Mouse (Mus musculus): ENCODE results near the gene Slc25a41. TPM values are rescaled to one million over a fixed set of nuclear protein-coding genes. Genes with fewer than 3 reads are reported as not detected.

The Slc25a41 gene
- total RNA-seq, 2 experiments from 2014 or later: not detected

DNA sequence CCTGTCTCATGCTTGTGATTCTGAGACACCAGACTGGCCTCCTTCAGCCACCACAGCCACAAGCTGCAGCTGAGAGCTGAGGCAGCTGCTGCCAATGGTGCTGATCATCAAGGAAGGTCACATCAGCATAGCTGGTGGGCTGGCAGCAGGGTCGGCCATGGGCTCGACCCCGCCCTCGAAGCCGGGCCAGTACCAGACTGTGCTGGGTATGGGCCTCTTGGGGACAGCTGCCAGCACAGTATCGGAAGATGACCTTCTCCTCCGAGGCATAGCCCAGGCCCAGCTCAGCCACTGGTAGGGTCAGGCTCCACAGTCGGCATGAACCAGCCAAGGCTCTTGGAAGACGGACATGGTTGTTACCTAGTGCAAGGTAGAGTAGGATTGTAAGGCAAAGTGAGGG, 42.0 kb downstream of the Slc25a41 start:
- intact Hi-C loops (cut with DNase I): loop anchor here (5.0 to 10.0 kb wide), 2 partner anchors 245 to 333 kb away; partner anchors contain the start of genes Gpr108 and Trip10
- DNase-seq: no peak

GRCm38 (mm10) chr17:56997029-56997667, 44.3 kb downstream of the Slc25a41 start, which contains the start of gene Alkbh7:
Alkbh7 (plus strand) TSS chr17:56997339.
- DNase-seq: peak; percentile 97 to 98
- intact Hi-C loops (cut with DNase I): loop anchor here (1.0 to 10.0 kb wide), 4 partner anchors 100 to 335 kb away; partner anchors contain the start of genes Gpr108 and Trip10

DNA sequence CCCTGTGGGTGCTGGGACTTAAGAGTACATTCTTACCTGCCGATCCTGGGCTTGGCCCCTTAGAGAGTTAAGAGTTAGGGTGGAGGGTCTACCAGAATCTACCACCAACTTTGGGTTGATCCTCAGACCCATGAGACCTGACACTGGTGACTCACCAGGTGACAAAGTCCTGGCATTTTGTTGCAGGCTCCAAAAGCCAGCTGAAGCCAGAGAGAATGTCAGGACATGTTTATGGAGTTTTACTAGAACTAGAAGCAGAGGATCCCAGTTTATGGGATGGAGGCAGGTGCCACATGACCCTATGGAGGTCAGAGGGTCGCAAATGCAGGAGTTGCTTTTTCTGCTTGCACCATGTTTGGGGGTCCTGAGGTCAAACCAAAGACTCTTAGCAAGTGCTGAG, 44.9 kb downstream of the Slc25a41 start:
- intact Hi-C loops (cut with DNase I): loop anchor here (2.0 to 10.0 kb wide), 3 partner anchors 100 to 336 kb away; partner anchors contain the start of genes Gpr108 and Trip10
- DNase-seq: no peak

GRCm38 (mm10) chr17:56995046-56995445, 46.4 kb downstream of the Slc25a41 start:
- intact Hi-C loops (cut with DNase I): loop anchor here (5.0 to 10.0 kb wide), 2 partner anchors 250 to 337 kb away; partner anchors contain the start of genes Gpr108 and Trip10

GRCm38 (mm10) chr17:56990966-56991365, 50.5 kb downstream of the Slc25a41 start:
- DNase-seq: no peak
- intact Hi-C loops (cut with DNase I): loop anchor here (2.0 to 10.0 kb wide), 2 partner anchors 254 to 286 kb away; partner anchors contain the start of genes Gpr108 and Trip10

More at GRCm38 (mm10) chr17:56995046-56995445, 46.4 kb downstream of the Slc25a41 start:
- no peak for DNase-seq

GRCm38 (mm10) chr17:56990115-56990746, 51.2 kb downstream of the Slc25a41 start, which contains the start of gene Clpp:
Clpp (plus strand) TSS chr17:56990305.
- DNase-seq: peak; percentile 97 to 98

GRCm38 (mm10) chr17:56989467-56990114, 51.9 kb downstream of the Slc25a41 start:
- DNase-seq: no peak
- intact Hi-C loops (cut with DNase I): loop anchor here (2.0 to 10.0 kb wide), 3 partner anchors 57 to 287 kb away; partner anchors contain the start of genes Gpr108 and Trip10

More at GRCm38 (mm10) chr17:56990115-56990746, 51.2 kb downstream of the Slc25a41 start, which contains the start of gene Clpp:
- intact Hi-C loops (cut with DNase I): loop anchor here (2.0 to 10.0 kb wide), 2 partner anchors 255 to 287 kb away; partner anchors contain the start of genes Gpr108 and Trip10

- intact Hi-C loops (cut with DNase I): loop anchor here (5.0 kb wide), 1 partner anchor 57 kb away; no protein-coding TSS in a partner anchor
- no peak for DNase-seq
These were observed 52.5 kb downstream of the Slc25a41 start for GRCm38 (mm10) chr17:56988921-56989430.

DNA sequence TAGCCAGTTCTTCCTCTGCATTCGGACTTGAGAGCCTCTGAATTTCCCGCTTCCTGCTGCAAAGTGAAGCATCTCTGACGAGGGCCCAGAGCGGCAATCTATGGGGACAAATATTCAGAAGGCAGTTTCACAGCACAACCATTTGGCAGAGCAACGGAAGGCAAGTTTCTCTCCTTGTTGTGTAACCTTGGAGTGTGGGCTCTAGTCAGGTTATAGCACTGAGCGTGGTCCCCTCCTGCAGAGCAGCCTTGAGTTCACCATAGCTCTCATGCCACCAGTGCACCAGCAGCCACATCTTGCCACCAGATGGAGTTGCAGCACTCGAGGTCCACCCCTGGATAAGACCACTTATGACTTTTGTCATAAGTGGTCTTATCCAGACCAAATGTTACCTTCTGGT, 53.0 kb downstream of the Slc25a41 start:
- DNase-seq: no peak
- intact Hi-C loops (cut with DNase I): loop anchor here (5.0 kb wide), 1 partner anchor 56 kb away; no protein-coding TSS in a partner anchor

DNA sequence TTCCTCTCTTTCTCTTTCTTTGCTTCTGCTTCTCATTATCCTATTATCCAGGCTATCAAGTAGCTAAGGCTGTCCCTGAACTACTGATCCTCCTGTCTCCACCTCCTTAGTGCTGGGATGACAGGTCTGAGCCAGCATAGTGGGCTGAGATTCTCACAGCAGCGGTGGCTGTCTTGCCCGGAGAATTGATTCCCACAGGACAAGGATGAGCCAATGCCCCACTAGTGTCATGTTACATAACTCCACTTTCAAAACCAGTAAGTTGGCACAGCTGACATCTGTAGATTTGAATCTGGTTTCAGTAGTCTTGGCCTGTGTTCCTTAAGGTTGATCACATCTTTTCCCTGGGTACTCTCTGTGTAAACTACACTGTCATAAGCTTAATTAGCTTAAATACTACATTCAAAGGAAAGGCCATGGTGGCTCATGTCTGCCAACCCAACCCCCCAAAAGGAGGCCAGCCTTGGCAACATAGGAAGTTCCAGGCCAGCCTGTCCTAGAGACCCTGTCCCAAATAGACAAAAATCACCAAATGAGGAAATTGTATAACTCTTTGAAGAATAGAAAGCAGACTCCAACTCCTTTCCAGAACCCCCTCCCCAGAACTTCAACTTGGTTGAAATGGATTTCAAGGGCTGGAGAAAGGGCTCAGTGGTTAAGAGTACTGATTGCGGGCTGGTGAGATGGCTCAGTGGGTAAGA, 55.2 kb downstream of the Slc25a41 start:
- intact Hi-C loops (cut with DNase I): loop anchor here (5.0 kb wide), 1 partner anchor 54 kb away; no protein-coding TSS in a partner anchor
- DNase-seq: no peak

GRCm38 (mm10) chr17:56985656-56986055, 55.8 kb downstream of the Slc25a41 start:
- DNase-seq: no peak
- intact Hi-C loops (cut with DNase I): loop anchor here (5.0 kb wide), 1 partner anchor 53 kb away; no protein-coding TSS in a partner anchor

DNA sequence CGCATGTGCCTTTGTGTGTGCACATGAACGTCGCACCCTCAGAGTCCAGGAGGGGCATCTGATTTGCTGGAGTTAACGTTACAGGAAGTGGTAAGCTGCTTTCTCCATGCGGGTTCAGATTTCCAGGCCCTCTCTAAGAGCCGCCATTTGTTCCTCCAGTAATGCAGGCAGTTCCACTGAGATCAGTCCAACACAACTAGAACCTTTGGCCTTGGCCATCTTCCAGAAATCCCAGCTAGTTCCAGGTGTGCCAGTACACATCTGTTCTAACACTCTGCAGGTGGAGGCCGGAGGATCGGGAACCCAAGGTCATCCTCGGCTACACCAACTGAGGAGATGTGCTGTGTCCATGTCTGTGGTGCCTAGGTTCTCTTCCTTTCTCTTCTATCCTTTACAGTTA, 56.6 kb downstream of the Slc25a41 start:
- intact Hi-C loops (cut with DNase I): loop anchor here (5.0 kb wide), 1 partner anchor 53 kb away; no protein-coding TSS in a partner anchor
- DNase-seq: no peak

Other genes starting within 250 kb of the Slc25a41 start
- gene Rfx2, start 210.6 kb downstream of the Slc25a41 start, total RNA-seq (2021): 10 to 100 TPM in 1 of 2 experiments, 1 to 10 TPM in 1; 6.5 to 10.5 TPM
- not detected for gene Acsbg2, start 167.2 kb downstream of the Slc25a41 start, total RNA-seq (2021)
- under 1 TPM; 0.10 to 0.12 TPM for gene 1700061G19Rik, start 166.2 kb downstream of the Slc25a41 start, total RNA-seq (2021)
- 10 to 100 TPM; 28.3 to 30.8 TPM for gene Mllt1, start 106.2 kb downstream of the Slc25a41 start, total RNA-seq (2021)
- not detected for gene Acer1, start 59.5 kb downstream of the Slc25a41 start, total RNA-seq (2021)
- 10 to 100 TPM; 60.1 to 60.6 TPM for gene Clpp, start 51.3 kb downstream of the Slc25a41 start, total RNA-seq (2021)
- gene Alkbh7, start 44.3 kb downstream of the Slc25a41 start, total RNA-seq (2021): 10 to 100 TPM; 46.7 to 50.4 TPM
- gene Pspn, start 41.6 kb downstream of the Slc25a41 start, total RNA-seq (2021): not detected
- gene Gtf2f1, start 30.4 kb downstream of the Slc25a41 start, total RNA-seq (2021): 10 to 100 TPM; 29.0 to 30.0 TPM
- not detected for gene Gm17949, start 30.2 kb downstream of the Slc25a41 start, total RNA-seq (2021)
- 10 to 100 TPM; 81.4 to 83.4 TPM for gene Khsrp, start 10.1 kb downstream of the Slc25a41 start, total RNA-seq (2021)
- under 1 TPM; 0.35 to 0.57 TPM for gene Crb3, start 17.5 kb upstream of the Slc25a41 start, total RNA-seq (2021)
- gene Slc25a23, start 18.2 kb upstream of the Slc25a41 start, total RNA-seq (2021): 10 to 100 TPM; 75.0 to 86.6 TPM
- 1 to 10 TPM; 1.3 to 2.3 TPM for gene Dennd1c, start 36.9 kb upstream of the Slc25a41 start, total RNA-seq (2021)
- gene Tubb4a, start 46.1 kb upstream of the Slc25a41 start, total RNA-seq (2021): 1 to 10 TPM; 7.0 to 7.4 TPM
- under 1 TPM; 0.67 to 0.79 TPM for gene Tnfsf9, start 63.7 kb upstream of the Slc25a41 start, total RNA-seq (2021)
- not detected for gene Cd70, start 108.1 kb upstream of the Slc25a41 start, total RNA-seq (2021)
- not detected for gene Tnfsf14, start 152.5 kb upstream of the Slc25a41 start, total RNA-seq (2021)
- 10 to 100 TPM; 42.3 to 66.3 TPM for gene C3, start 186.5 kb upstream of the Slc25a41 start, total RNA-seq (2021)
- gene Gpr108, start 206.8 kb upstream of the Slc25a41 start, total RNA-seq (2021): 10 to 100 TPM; 26.5 TPM
- gene Trip10, start 207.8 kb upstream of the Slc25a41 start, total RNA-seq (2021): 10 to 100 TPM; 57.8 to 72.1 TPM
- 1 to 10 TPM; 1.4 to 2.3 TPM for gene Vav1, start 237.4 kb upstream of the Slc25a41 start, total RNA-seq (2021)

Measured in heart, postnatal 10 days (tissue).